Mouse (Mus musculus): ENCODE data around the gene Trim28. TPM values are rescaled to one million over a fixed set of nuclear protein-coding genes. Genes with fewer than 3 reads are reported as not detected.

Trim28 gene
- polyA plus RNA-seq, 1 experiment from 2014 or later = 102 TPM

- peak overlapping the region; percentile 84 for H3K9ac ChIP-seq
- no peaks in the 10 kb centered on the region for H3K27me3 ChIP-seq
- DNase-seq (no peak), ATAC-seq (ENCODE audit: low read depth) (no peak)
- no peaks in the 10 kb centered on the region for H3K9me3 ChIP-seq (replicated peaks)
- peak overlapping the region; percentile 94 for H3K27ac ChIP-seq
- 74% methylated on average over 18 of the region's 18 CpGs for WGBS (ENCODE audit: insufficient replicate concordance)
- H3K4me2 ChIP-seq = peak overlapping the region; percentile 94
- peak overlapping the region; percentile 68 for H3K4me3 ChIP-seq (replicated peaks)
- peaks cover 32% of the 10 kb centered on the region for H3K4me1 ChIP-seq (replicated peaks)
- H3K36me3 ChIP-seq = peaks cover 10% of the 10 kb centered on the region
Measured at GRCm38 (mm10) chr7:12978931-12979722, 19.8 kb upstream of the Trim28 start.

- 69% methylated on average over 6 of the region's 6 CpGs for WGBS (ENCODE audit: insufficient replicate concordance)
- H3K9ac ChIP-seq = 0 out of 2 replicates have a peak overlapping the region, but pooled peaks have one; percentile 0
- H3K27me3 ChIP-seq = no peaks in the 10 kb centered on the region
- H3K9me3 ChIP-seq (replicated peaks) = no peaks in the 10 kb centered on the region
- peak overlapping the region; percentile 94; the same call in 1 of the 2 replicates for H3K4me2 ChIP-seq
- ATAC-seq (ENCODE audit: low read depth) = no peak
- peaks cover 10% of the 10 kb centered on the region for H3K36me3 ChIP-seq
- H3K4me1 ChIP-seq (replicated peaks) = peaks cover 36% of the 10 kb centered on the region
- H3K27ac ChIP-seq = 0 out of 2 replicates have a peak overlapping the region, but pooled peaks have one; percentile 94
- H3K4me3 ChIP-seq (replicated peaks) = no peak overlapping the region
- no peak for DNase-seq
Measured at GRCm38 (mm10) chr7:12979776-12980175, 19.1 kb upstream of the Trim28 start.

GRCm38 (mm10) chr7:12980291-12980690 lies 18.6 kb upstream of the Trim28 start:
- H3K4me3 ChIP-seq (replicated peaks) = no peak overlapping the region
- peaks cover 41% of the 10 kb centered on the region for H3K4me1 ChIP-seq (replicated peaks)
- peaks cover 10% of the 10 kb centered on the region for H3K36me3 ChIP-seq
- H3K4me2 ChIP-seq = no peak overlapping the region
- WGBS (ENCODE audit: insufficient replicate concordance) = 81% methylated on average over 7 of the region's 7 CpGs
- H3K27ac ChIP-seq = no peak overlapping the region; the same call in 1 of the 2 replicates
- 0 out of 2 replicates have a peak overlapping the region, but pooled peaks have one; percentile 0 for H3K9ac ChIP-seq
- H3K9me3 ChIP-seq (replicated peaks) = no peaks in the 10 kb centered on the region
- H3K27me3 ChIP-seq = no peaks in the 10 kb centered on the region
- ATAC-seq (ENCODE audit: low read depth) (no peak), DNase-seq (no peak)

- peak; percentile 69 for ATAC-seq (ENCODE audit: low read depth)
- Histone ChIP-seq H3K4me1 (replicated peaks) (peaks cover 53% of the 10 kb centered on the region), H3K4me3 (replicated peaks) (no peak overlapping the region), H3K27ac (peak overlapping the region; percentile 81), H3K9ac (no peak overlapping the region), H3K27me3 (no peaks in the 10 kb centered on the region), H3K4me2 (no peak overlapping the region), H3K9me3 (replicated peaks) (no peaks in the 10 kb centered on the region), H3K36me3 (peaks cover 10% of the 10 kb centered on the region)
- DNase-seq = peak; percentile 43
- WGBS (ENCODE audit: insufficient replicate concordance) = 21% methylated on average over 1 of the region's 1 CpGs
Measured at GRCm38 (mm10) chr7:12985724-12986123, 13.2 kb upstream of the Trim28 start.

GRCm38 (mm10) chr7:12986906-12987305 lies 12.0 kb upstream of the Trim28 start:
- Histone ChIP-seq H3K27ac (peak overlapping the region; percentile 85), H3K4me3 (replicated peaks) (no peak overlapping the region), H3K36me3 (peaks cover 9% of the 10 kb centered on the region), H3K9ac (no peak overlapping the region), H3K27me3 (no peaks in the 10 kb centered on the region), H3K9me3 (replicated peaks) (no peaks in the 10 kb centered on the region), H3K4me1 (replicated peaks) (peaks cover 53% of the 10 kb centered on the region), H3K4me2 (peak overlapping the region; percentile 30; the same call in 1 of the 2 replicates)
- ATAC-seq (ENCODE audit: low read depth) = no peak
- DNase-seq = no peak
- 69% methylated on average over 8 of the region's 8 CpGs for WGBS (ENCODE audit: insufficient replicate concordance)

- no peak overlapping the region; the same call in 1 of the 2 replicates for H3K9ac ChIP-seq
- H3K4me2 ChIP-seq = peak overlapping the region; percentile 30
- H3K36me3 ChIP-seq = peaks cover 2% of the 10 kb centered on the region; the same call in 1 of the 2 replicates
- H3K4me3 ChIP-seq (replicated peaks) = no peak overlapping the region
- peaks cover 53% of the 10 kb centered on the region for H3K4me1 ChIP-seq (replicated peaks)
- DNase-seq = peak; percentile 64
- no peaks in the 10 kb centered on the region for H3K9me3 ChIP-seq (replicated peaks)
- peak overlapping the region; percentile 85 for H3K27ac ChIP-seq
- no peaks in the 10 kb centered on the region for H3K27me3 ChIP-seq
- WGBS (ENCODE audit: insufficient replicate concordance) = 38% methylated on average over 8 of the region's 8 CpGs
- peak; percentile 90 for ATAC-seq (ENCODE audit: low read depth)
Measured at GRCm38 (mm10) chr7:12987409-12988189, 11.3 kb upstream of the Trim28 start.

- Histone ChIP-seq H3K27ac (no peak overlapping the region), H3K27me3 (no peaks in the 10 kb centered on the region), H3K36me3 (no peaks in the 10 kb centered on the region), H3K9ac (no peak overlapping the region), H3K4me3 (replicated peaks) (no peak overlapping the region), H3K4me1 (replicated peaks) (peaks cover 26% of the 10 kb centered on the region), H3K9me3 (replicated peaks) (no peaks in the 10 kb centered on the region), H3K4me2 (no peak overlapping the region)
- ATAC-seq (ENCODE audit: low read depth) (no peak), DNase-seq (no peak)
- under 1% methylated on average over 3 of the region's 3 CpGs for WGBS (ENCODE audit: insufficient replicate concordance)
Measured at GRCm38 (mm10) chr7:12992222-12992621, 6.7 kb upstream of the Trim28 start.

- Histone ChIP-seq H3K4me3 (replicated peaks) (no peak overlapping the region), H3K36me3 (no peaks in the 10 kb centered on the region), H3K9ac (no peak overlapping the region), H3K4me1 (replicated peaks) (peaks cover 24% of the 10 kb centered on the region), H3K27ac (no peak overlapping the region), H3K4me2 (no peak overlapping the region), H3K9me3 (replicated peaks) (no peaks in the 10 kb centered on the region), H3K27me3 (no peaks in the 10 kb centered on the region)
- ATAC-seq (ENCODE audit: low read depth) (no peak), DNase-seq (no peak)
- 79% methylated on average over 10 of the region's 10 CpGs for WGBS (ENCODE audit: insufficient replicate concordance)
Measured at GRCm38 (mm10) chr7:12993148-12993547, 5.8 kb upstream of the Trim28 start.

- ATAC-seq (ENCODE audit: low read depth) (no peak), DNase-seq (no peak)
- Histone ChIP-seq H3K36me3 (no peaks in the 10 kb centered on the region), H3K9ac (no peak overlapping the region), H3K27me3 (no peaks in the 10 kb centered on the region), H3K27ac (no peak overlapping the region; the same call in 1 of the 2 replicates), H3K9me3 (replicated peaks) (no peaks in the 10 kb centered on the region), H3K4me3 (replicated peaks) (no peak overlapping the region), H3K4me2 (no peak overlapping the region), H3K4me1 (replicated peaks) (peaks cover 11% of the 10 kb centered on the region; the same call in 1 of the 2 replicates)
Measured at GRCm38 (mm10) chr7:12995862-12996261, 3.1 kb upstream of the Trim28 start.

- Histone ChIP-seq H3K27me3 (no peaks in the 10 kb centered on the region), H3K9ac (no peak overlapping the region), H3K36me3 (no peaks in the 10 kb centered on the region), H3K4me2 (no peak overlapping the region), H3K9me3 (replicated peaks) (no peaks in the 10 kb centered on the region), H3K27ac (no peak overlapping the region), H3K4me3 (replicated peaks) (no peak overlapping the region), H3K4me1 (replicated peaks) (peaks cover 11% of the 10 kb centered on the region; the same call in 1 of the 2 replicates)
- WGBS (ENCODE audit: insufficient replicate concordance) = 48% methylated on average over 5 of the region's 5 CpGs
- DNase-seq (no peak), ATAC-seq (ENCODE audit: low read depth) (no peak)
Measured at GRCm38 (mm10) chr7:12997230-12997629, 1.7 kb upstream of the Trim28 start.

GRCm38 (mm10) chr7:12998053-12998452 lies 861 bp upstream of the Trim28 start, which contains the start of gene Slc27a5:
Gene Slc27a5, minus strand, starts transcription at chr7:12998192.
- H3K27me3 ChIP-seq = no peaks in the 10 kb centered on the region

More at GRCm38 (mm10) chr7:12998053-12998452, 861 bp upstream of the Trim28 start, which contains the start of gene Slc27a5:
- no peaks in the 10 kb centered on the region for H3K9me3 ChIP-seq (replicated peaks)
- H3K27ac ChIP-seq = no peak within 1 kb of the TSS
- H3K9ac ChIP-seq = no peak within 1 kb of the TSS
- ATAC-seq (ENCODE audit: low read depth) = peak; percentile 53
- H3K4me1 ChIP-seq (replicated peaks) = peaks cover 11% of the 10 kb centered on the region; the same call in 1 of the 2 replicates
- H3K36me3 ChIP-seq = no peaks in the 10 kb centered on the region
- H3K4me3 ChIP-seq (replicated peaks) = no peak within 1 kb of the TSS
- WGBS (ENCODE audit: insufficient replicate concordance) = 53% methylated on average over 5 of the region's 5 CpGs
- DNase-seq = no peak
- no peak within 1 kb of the TSS; the same call in 1 of the 2 replicates for H3K4me2 ChIP-seq

Measured in liver, embryonic 13.5 days (tissue).